Mouse (Mus musculus): ENCODE measurements around the gene Ebf3.

DNA sequence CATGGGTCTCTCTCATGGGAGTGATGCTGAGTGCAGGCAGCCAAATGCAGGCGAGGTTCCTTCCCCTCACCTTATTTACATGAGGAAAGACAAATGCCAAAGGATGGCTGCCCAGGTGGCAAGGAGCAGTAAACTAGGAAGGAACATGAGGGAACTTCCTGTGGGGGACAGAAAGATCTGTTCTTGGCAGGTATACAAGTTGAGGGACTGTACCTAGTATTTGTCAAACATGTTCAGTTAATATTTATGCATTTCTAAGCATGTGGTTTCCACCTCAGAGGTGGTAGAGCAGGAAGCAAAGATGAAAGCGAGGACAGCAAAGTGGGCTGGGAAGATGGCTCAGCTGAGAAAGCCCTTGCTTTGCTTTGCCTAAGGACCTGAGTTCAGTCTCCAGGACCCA lies 159.6 kb downstream of the Ebf3 start:
- no peak for TF ChIP-seq CTCF (IDR thresholded peaks at IDR 0.05)
- no peak for TF ChIP-seq POLR2A (IDR thresholded peaks at IDR 0.05; ENCODE audit: insufficient read depth, low read depth, low read length)

Data from heart, adult 2 months (tissue).